Mouse (Mus musculus) right cerebral cortex, postnatal 10 days (tissue): ENCODE data around the gene Cct3.
"Not testable (repeated sequence)": the region's sequence is repeated elsewhere in the genome, so short reads cannot be mapped to it uniquely, and the experiment has no call there.

Experiments
- DNase-seq, 2 experiments: peaks; one replicate each; pipeline ENCODE4 v3.0.0; 2021; ENCODE audit warnings: low spot score in 2 of 2

Gene Cct3

DNA sequence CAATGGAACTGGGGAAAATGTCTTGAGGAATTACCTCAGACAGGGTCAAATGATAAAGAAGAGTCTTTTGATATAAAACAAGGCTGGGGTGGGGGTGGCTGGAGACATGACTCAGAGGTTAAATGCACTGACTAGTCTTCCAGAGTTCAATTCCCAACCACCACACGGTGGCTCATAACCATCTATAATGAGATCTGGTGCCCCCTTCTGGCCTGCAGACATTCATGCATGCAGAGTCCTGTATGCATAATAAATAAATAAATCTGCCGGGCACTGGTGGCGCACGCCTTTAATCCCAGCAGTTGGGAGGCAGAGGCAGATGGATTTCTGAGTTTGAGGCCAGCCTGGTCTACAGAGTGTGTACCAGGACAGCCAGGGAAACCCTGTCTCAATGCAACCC lies 4.9 kb upstream of the Cct3 start:
- no peak for DNase-seq

DNA sequence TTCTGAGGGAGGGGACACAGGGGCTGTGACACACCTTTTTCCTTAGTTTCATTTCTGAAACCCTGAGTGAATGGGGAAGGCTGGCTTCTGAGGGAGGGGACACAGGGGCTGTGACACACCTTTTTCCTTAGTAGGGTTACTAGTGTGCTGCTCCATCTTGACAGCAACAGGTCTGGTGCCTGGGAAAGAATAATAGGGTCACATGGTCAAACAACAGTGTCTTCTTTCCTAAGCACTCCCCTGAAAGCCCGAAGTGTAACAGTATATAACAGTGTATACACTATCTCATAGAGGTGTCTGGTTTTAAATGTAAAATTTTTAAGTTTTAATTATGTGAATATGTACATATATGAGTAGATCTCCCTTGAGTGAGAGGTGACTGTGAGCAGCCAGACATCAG lies 1.6 kb upstream of the Cct3 start:
- not testable (repeated sequence) for DNase-seq

DNA sequence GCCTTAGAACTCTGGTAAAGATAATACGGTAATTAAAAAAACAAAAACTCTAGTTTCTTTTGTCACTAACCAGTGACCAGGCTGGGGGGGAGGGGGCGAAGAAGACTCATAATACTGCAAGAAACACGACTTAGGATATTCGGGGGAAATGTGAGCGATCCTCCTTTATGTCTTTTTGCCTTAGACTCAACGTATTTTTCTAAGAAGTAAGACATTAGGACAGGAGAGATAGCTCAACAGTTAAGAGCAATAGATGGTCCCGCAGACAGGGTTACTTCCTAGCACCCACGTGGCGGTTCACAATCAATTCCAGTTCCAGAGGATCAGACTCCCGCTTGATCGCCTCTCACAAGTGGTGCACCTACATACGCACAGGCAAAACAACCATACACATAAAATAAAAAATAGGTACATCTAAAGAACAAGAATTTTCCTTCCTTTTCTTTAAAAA lies 781 bp upstream of the Cct3 start:
- peak in 1 of 2 experiments; percentile 28 for DNase-seq

DNA sequence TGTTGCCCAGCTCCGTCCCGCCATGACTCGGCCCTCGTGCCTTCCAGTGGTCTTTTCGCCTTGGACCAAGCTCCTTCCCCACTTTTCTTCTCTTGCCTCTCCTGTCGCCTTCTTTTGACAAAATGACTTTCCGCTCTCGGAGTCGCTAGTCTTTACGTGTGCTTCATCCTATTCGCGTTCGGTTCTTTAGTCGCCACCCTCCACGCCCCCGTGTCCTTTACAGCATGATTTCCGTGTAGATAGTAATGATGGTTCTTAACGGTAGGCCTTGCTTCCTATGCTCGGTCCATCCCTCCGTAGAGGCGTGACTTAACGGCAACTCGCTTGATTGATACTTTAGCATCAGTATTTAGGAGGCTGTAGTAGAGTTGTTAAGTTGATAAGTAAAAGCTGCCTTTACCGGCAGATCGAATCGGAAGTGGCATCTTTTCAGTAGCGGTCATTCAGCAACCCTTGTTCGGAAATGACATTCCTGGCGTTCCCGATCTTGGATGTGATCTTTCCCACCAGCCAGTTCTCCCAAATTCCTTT lies 470 bp downstream of the Cct3 start:
- peak; percentile 73 to 82 for DNase-seq

DNA sequence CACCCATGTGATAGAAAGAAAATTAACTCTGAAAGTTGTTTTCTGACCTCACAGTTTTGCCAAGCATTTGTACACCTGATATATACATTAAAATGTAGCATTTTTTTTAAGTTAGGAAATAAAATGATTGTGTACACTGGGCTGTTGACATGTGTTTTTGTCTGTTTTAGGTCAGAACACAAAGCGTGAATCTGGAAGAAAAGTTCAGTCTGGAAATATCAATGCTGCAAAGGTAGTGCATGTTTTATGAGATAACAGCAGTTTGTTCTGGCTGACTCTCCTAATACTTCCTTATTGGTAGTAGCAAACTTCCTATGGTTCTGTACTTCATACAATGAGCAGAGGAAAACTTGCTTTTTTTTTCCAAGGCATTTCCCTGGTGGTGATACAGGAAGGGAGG lies 2.3 kb downstream of the Cct3 start:
- no peak for DNase-seq

DNA sequence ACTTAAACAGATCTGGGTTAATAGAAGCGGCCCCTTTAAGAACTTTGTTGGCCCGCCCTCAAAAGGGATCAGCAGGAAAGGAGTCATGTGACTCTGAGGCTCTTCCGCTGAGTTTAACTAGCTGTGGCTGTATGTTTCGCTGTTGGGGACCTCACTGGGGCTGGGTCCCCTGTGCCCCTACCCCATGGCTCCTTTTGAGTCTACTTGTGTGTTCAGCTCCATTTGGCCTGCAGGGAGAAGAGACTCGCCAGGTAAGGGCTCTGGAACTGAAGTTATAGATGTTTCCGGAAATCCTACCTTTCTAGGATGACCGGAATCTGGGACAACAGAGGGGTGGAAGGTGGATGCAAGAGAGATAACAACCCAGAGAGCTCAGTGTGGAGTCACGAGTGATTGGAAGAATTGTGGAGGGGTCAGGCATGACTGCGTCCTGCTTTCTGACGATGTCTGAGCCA lies 28.1 kb downstream of the Cct3 start, which contains the start of gene Glmp:
Gene Glmp, plus strand, starts transcription at position 73 of the 455 bp plus-strand sequence.
- peak; percentile 72 to 78 for DNase-seq

DNA sequence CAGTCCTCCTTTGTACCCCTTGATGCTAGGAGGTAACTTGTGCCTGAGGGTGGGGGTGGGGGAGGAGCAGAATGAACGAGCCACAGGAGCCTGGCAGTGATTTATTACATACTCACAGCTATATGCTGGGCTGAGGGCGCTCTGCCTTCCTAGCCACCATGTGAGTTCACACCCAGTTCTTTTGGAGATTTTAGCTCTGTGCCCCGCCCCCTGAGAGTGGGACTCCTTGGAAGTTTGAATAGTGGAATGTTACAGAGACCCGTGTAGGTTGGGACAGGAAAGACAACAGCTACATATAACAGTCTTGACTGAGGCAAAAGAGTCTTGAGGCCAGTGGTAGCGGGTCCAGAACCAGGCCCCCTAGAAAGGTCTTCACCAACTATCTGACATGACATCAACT lies 32.0 kb downstream of the Cct3 start:
- no peak for DNase-seq

DNA sequence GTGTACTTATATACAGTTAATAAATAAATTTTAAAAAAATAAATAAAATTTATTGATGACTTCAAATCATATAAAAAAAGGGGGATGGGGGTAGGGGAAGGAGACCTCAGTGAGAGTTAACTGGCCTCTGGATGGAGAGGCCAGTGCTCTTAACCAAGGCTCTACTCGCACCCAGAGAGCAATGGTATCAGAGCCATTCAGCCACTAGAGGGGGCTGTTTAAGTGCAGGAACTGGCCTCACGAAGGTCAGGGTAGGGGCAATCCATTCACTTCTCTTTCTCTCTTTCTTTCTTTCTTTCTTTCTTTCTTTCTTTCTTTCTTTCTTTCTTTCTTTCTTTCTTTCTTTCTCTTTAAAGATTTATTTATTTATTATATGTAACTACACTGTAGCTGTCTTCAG lies 34.4 kb downstream of the Cct3 start:
- no peak for DNase-seq

DNA sequence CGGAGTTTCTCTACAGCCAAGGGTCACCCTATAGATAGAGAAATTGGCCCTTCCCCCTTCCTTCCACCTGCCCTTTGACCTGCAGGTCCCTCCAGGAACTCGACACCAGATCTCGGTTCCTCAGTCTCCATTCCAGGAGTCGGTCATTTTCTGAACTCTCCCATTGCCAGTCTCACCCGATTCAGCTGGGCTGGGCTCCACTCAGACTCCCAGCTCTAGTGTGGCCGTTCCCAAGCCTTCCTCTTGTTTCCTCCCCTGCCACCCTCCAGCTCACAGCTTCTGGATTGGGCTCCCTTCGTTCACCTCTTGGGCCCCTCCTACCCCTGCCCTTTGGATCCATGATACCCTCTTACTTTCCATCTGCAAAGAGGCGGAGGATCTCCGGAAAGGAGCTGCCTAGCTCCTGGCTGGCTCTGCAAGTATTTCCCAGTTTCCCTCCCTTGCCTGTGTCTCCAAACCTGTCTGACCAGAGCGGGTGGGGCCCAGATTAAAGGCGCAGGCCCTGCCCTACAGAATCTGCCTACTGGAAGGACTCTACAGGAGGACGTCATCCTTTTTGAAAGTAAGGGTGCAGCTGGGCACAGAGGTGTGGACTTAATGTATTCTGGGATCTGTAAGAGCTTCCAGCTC lies 37.2 kb downstream of the Cct3 start:
- DNase-seq, result no peak

DNA sequence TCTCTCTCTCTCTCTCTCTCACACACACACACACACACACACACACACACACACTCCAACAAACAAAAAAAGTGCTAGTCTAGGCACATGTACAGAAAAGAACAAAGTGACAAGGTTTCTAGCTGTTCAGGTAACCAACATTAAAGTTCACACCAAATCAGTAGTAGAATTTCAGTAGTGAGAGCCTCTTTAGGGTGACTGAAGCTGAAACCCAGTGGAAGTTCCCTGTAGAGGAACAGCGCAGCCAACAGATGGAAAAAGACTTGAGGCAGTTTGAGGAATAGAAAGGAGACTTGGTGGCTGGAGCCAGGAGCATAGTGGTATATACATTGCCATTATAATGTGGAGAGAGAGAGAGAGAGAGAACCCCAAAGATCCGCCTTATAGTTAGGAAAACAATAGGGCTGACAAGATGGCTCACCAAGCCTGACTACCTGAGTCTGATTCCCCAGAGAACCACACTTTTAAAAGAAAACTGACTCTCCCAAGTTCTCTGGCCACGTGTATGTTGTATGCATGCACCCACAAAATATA lies 38.1 kb downstream of the Cct3 start:
- DNase-seq, result no peak

DNA sequence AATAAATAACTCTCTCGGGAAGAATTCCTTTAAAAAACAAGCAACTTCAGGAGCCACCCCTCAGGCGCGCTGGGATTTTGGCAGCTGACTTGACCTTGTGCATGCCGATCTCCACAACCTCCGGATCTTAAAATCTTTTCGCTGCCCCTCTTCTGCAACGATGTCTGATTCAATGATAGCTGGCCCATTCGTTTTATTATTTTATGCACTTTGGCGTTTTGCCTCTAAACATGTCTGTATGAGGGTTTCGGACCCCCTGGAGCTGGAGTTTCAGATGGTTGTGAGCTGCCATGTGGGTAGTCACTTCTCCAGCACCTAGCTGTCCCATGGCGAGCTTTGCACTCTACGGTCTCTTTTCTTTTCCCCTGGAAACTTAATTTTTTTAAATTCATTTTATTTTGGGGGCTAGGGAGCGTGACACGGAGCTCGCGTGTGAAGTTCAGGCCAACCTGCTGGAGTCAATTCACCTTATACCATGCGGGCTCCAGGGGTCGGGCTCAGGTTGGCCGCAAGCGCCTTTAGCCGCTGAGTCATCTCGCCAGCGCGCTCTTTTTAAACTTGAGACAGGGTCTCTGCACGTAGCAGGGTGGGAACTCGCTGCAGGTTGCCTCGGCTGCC lies 38.6 kb downstream of the Cct3 start:
- no peak for DNase-seq

DNA sequence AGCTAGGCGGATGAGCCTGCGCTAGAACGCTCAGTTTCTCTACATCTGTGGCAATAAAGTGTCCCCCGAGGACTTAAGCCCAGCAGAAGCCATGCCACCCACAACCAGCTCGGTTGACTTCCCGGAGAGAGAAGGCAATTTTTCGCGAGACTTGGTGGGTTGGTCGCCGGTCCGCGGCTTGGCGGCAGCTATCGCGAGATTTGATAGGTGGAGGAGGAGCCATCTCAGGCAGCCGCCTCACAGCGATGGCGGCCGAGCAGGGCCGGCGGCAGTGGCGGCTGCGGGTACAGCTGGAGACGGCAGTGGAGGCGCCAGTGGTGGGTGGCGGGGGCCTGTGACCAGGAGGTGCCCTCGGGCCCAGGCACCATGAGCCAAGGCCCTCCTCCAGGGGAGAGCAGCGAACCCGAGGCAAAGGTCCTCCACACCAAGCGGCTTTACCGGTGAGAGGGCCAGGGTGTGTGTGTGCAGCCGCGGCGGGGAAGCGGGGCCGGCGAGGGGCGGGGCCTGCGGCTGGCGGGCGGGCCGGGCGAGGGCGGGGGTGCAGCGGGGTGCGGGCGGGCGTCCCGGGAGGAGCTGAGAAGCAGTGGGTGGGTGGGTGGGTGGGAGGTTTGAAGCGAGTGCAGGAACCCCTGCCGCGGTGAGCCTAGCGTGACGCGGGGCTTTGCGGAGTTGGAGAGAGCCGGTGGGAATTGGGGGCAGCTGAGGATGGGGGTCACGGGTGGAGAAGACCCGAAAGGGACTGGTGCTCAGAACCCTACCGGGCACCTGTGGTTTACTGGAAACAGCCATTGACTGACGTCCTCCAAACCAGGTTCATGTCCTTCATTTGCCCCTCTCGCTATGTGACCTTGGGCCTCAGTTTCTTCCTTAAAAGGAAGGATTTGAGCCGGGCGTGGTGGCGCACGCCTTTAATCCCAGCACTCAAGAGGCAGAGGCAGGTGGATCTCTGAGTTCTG lies 39.4 kb downstream of the Cct3 start, which contains the start of the genes Tmem79 and Smg5:
Gene Tmem79, minus strand, starts transcription at position 91 of the 956 bp plus-strand sequence.
Gene Smg5, plus strand, starts transcription at position 203 of the 956 bp plus-strand sequence.
- DNase-seq, result peak; percentile 97 to 98

DNA sequence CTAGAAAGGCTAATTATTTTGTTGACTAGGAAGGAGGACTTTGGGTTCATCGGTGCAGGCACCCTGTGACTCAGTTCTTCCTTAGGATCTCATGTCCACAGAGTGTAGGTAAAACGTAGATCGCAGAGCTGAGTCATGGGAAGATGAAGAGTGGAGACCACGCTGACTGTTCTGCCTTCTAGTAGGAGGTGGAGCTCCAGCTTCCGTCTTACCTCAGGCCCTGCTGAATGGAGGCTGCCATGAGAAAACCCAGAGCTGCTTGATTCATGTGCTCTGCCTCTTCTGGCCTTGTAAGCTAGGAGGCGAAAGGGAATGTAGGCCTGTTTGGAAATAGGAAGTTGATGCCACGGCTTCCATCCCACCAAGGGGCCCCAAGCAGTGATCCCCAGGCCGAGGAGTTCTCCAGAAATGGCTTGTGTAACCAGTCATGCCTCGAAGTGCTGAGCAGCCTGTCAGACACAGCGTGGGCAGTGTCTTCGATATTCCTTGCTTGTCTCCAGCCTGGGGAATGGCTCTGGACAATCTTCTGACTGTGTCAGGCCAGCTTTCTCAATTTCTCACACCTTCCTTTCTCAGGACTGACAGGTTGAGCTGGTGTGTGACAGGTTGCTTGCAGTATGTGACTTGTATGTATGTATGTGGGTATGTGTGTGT lies 40.6 kb downstream of the Cct3 start:
- no peak for DNase-seq

DNA sequence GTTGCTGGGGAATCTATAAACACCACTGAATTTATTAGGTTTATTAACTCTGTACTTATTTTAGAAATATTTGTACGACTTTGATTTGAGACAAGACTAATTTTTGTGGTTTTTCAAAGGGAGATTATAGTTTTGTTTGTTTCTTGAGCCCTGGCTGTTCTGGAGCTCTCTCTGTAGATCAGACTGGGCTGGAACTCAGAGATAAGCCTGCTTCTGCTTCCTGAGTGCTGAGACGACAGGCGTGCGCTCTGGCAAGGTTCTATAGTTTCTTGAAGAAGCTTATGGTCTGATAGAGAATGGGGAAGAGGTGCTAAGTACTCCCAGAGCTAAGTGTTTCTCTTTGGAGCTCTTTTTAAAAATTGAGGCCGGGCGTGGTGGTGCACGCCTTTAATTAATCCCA lies 41.4 kb downstream of the Cct3 start:
- DNase-seq, result no peak

DNA sequence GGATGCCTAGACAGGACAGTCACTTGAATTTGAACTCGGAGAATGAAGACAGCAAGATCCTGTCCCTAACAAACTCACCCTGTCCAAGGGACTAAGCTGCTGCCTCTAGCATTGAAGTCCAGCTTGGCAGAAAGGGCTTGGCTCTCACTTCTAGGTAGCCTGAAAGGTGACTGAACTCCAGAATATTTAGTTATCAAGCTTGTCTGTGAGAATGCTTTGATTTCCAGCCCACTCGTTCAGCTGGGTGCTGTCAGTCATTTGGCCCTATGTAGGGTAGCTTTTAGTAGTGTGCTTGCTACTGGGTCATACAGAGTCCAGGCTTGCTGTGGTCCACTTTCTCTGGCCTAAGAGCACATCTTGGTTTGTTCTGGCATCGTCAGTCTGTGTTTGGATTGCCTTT lies 42.1 kb downstream of the Cct3 start:
- no peak for DNase-seq

DNA sequence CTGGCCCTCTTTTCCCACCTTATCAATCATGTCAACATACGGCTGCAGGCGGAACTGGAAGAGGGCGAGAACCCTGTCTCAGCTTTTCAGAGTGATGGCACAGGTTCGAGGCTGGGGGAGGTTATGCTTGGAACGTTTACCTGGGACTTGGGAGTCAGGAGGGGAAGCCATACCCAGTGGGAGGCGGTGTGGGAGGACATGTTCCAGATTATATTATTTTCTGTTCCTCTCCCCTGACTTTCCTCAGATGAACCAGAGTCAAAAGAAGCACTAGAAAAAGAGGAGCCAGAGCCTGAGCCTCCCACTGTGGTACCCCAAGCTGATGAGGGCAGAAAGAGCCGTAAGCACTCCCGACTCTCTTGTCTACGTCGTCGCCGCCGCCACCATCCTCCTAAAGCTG lies 53.8 kb downstream of the Cct3 start:
- no peak for DNase-seq

DNA sequence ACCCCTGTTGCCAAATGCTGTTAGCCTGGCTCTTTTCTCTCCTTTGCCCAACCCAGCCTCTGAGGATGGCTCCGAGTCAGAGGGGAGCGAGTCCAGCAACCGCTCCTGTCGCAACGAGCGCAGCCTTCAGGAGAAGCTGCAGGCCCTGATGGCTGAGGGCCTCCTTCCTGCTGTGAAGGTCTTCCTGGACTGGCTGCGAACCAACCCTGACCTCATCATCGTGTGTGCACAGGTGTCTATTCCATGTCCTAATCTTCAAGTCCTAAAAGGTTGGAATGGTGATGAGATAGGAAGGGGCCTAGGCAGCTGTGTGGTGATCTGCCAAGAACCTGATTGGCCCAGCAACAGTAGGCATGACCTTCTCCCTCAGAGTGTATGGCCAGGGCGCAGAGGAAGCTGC lies 56.0 kb downstream of the Cct3 start:
- DNase-seq, result no peak

DNA sequence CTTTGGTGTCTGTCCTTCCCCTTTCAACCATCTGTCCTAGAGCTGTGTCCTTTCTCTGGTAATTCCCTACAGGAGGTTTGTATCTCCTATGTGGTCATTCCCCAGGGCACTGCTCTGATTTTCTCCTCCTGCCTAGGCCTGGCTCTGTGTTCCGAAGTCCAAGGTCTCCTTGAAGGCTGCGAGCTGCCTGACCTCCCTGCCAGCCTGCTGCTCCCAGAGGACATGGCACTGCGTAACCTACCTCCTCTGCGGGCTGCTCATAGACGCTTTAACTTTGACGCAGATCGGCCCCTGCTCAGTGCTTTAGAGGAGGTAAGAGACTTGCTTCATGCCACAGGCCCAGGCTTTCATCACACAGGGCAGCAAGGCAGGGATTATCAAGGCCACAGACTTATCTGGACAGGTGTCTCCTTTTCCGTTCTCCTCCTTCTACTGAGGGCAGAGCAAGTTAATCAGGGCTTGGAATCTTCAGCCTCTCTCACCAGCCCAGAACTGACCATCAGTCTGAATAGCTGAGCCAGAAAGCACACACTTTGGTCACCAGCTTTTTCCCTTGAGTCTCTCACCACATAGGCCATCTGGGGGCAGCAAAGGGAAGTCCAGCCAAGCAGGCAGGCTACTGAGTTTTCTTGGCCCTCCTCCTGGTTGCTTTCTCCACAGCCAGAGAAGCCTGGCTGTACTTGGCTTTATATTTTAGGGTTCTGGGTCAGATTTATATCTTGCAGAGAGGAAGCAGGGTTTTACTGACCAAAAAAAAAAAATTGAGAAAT lies 57.7 kb downstream of the Cct3 start:
- peak in 1 of 2 experiments; percentile 54 for DNase-seq

DNA sequence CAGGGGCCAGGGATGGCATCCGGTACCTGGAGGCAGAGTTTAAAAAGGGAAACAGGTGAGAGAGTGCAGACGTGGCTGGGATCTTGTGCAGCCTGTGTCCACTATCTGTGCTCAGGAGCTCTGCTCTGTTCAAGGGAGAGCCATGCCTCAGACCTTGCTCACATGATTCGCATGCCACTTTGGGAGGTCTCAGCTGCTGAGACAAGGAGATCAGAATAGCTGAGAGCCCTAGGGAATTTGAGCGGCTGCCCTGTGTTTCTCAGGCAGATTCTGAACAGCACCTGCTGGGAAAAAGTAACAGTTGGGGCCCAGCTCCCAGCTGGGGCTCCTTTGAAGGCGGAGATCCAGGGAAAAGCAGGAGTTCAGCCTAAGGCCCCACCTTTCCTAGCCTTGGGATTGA lies 62.7 kb downstream of the Cct3 start:
- DNase-seq, result no peak

DNA sequence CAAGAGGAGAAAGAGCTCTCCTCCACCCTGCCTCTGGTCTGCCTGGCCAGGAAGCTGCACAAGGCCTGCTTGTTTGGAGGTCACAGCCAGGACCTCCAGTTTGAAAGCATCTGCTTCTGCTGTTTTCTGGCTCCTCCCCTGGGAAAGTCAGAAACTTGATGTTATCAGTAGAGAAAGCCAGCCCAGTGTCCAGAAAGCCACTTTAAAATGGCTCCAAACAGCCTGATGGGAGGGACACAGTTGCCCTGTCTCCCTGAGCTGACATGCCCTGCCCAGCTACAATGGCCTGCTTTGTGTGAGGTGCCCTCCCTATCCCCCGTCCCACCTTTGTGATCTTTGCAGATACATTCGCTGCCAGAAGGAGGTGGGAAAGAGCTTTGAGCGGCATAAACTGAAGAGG lies 63.1 kb downstream of the Cct3 start:
- no peak for DNase-seq
